Mouse (Mus musculus) myocyte (in vitro differentiated cells): ENCODE measurements around the gene Gm28042. TPM values are rescaled to one million over a fixed set of nuclear protein-coding genes. Genes with fewer than 3 reads are reported as not detected.

Experiments used
- H3K27me3 ChIP-seq: one replicate; pipeline ENCODE4 v1.6.1; 2011; ENCODE audit not compliant: control insufficient read depth, insufficient read depth, insufficient read length
- H3K36me3 ChIP-seq: one replicate; pipeline ENCODE4 v1.6.1; 2011; ENCODE audit not compliant: control insufficient read depth, insufficient read depth
- H3K4me2 ChIP-seq: one replicate; pipeline ENCODE4 v1.6.1; 2011; ENCODE audit warnings: low read depth, control low read depth
- H3K4me3 ChIP-seq: one replicate; pipeline ENCODE4 v1.5.1; 2011; ENCODE audit warnings: mild to moderate bottlenecking, control low read depth, moderate library complexity
- H3K79me2 ChIP-seq: one replicate; pipeline ENCODE4 v1.6.1; 2011; ENCODE audit not compliant: control insufficient read depth, insufficient read depth
- H3ac ChIP-seq: one replicate; pipeline ENCODE4 v1.6.1; 2011; ENCODE audit not compliant: control insufficient read depth, insufficient read length
- CEBPB ChIP-seq: IDR thresholded peaks from 2 replicates; pipeline ENCODE4 v1.6.1; 2011; ENCODE audit warnings: mild to moderate bottlenecking, moderate library complexity; ENCODE audit not compliant: poor library complexity, insufficient read depth, severe bottlenecking
- E2F4 ChIP-seq: IDR thresholded peaks from one replicate; pipeline ENCODE4 v1.6.1; 2011; ENCODE audit warnings: mild to moderate bottlenecking, control low read depth, moderate library complexity; ENCODE audit not compliant: insufficient read depth
- MAX ChIP-seq: IDR thresholded peaks from one replicate; pipeline ENCODE4 v1.6.1; 2011; ENCODE audit warnings: low read depth, mild to moderate bottlenecking, control low read depth
- MYOD1 ChIP-seq, 3 experiments: IDR thresholded peaks; one replicate each; pipeline ENCODE4 v1.6.1; 2011; ENCODE audit warnings: control low read depth in 2 of 3, low read depth in 2 of 3, mild to moderate bottlenecking in 2 of 3, moderate library complexity in 1 of 3; ENCODE audit not compliant: insufficient read length in 2 of 3, control insufficient read depth in 1 of 3
- MYOG ChIP-seq, 3 experiments: IDR thresholded peaks; one replicate each; pipeline ENCODE4 v1.6.1; 2011; ENCODE audit warnings: control low read depth in 2 of 3, low read depth in 2 of 3, mild to moderate bottlenecking in 2 of 3; ENCODE audit not compliant: insufficient read length in 2 of 3, control insufficient read depth in 1 of 3, insufficient read depth in 1 of 3
- POLR2A ChIP-seq: IDR thresholded peaks from one replicate; pipeline ENCODE4 v1.6.1; 2011; ENCODE audit warnings: low read depth, mild to moderate bottlenecking, control low read depth, moderate library complexity; ENCODE audit not compliant: insufficient read length
- POLR2AphosphoS2 ChIP-seq: IDR thresholded peaks from one replicate; pipeline ENCODE4 v1.6.1; 2011; ENCODE audit warnings: low read depth, control low read depth; ENCODE audit not compliant: insufficient read length
- REST ChIP-seq: IDR thresholded peaks from one replicate; pipeline ENCODE4 v1.6.1; 2011; ENCODE audit warnings: mild to moderate bottlenecking, control low read depth, moderate library complexity; ENCODE audit not compliant: insufficient read depth, insufficient read length
- SRF ChIP-seq: IDR thresholded peaks from one replicate; pipeline ENCODE4 v1.6.1; 2011; ENCODE audit warnings: low read depth; ENCODE audit not compliant: control insufficient read depth, insufficient read length
- TCF12 ChIP-seq: IDR thresholded peaks from one replicate; pipeline ENCODE4 v1.6.1; 2011; ENCODE audit warnings: mild to moderate bottlenecking, control low read depth; ENCODE audit not compliant: poor library complexity, insufficient read depth, severe bottlenecking
- TCF3 ChIP-seq: IDR thresholded peaks from one replicate; pipeline ENCODE4 v1.6.1; 2011; ENCODE audit warnings: low read depth, control low read depth; ENCODE audit not compliant: insufficient read length
- USF1 ChIP-seq: IDR thresholded peaks from one replicate; pipeline ENCODE4 v1.6.1; 2011; ENCODE audit warnings: low read depth, mild to moderate bottlenecking, control low read depth, moderate library complexity
- polyA plus RNA-seq: library from polyadenylated mRNA; unstranded; fragments of >200 nt; fragmentation: generic; extraction: Trizol; gene quantifications from one replicate; pipeline ENCODE4 v1.2.1, GENCODE M21; 2012; ENCODE audit warnings: missing spikeins

Gm28042 gene
- polyA plus RNA-seq, 1 experiment: 1.1 TPM

- TF ChIP-seq TCF3 (no peak), MAX (no peak), POLR2A (no peak), MYOG (IDR thresholded peaks at IDR 0.05; ENCODE audit: control insufficient read depth in 1 of 3, insufficient read depth in 1 of 3, insufficient read length in 2 of 3, low read depth in 2 of 3) (no peak), REST (no peak), E2F4 (no peak), SRF (no peak), POLR2AphosphoS2 (no peak), CEBPB (no peak), TCF12 (no peak), USF1 (no peak), MYOD1 (IDR thresholded peaks at IDR 0.05; ENCODE audit: control insufficient read depth in 1 of 3, insufficient read length in 2 of 3, low read depth in 2 of 3) (no peak)
- H3ac ChIP-seq: no peak overlapping the region
- H3K36me3 ChIP-seq: peaks cover 7% of the 10 kb centered on the region
- no peaks in the 10 kb centered on the region for H3K79me2 ChIP-seq
- H3K4me3 ChIP-seq: no peak overlapping the region
- no peak overlapping the region for H3K4me2 ChIP-seq
- H3K27me3 ChIP-seq: no peaks in the 10 kb centered on the region
These were observed 13.3 kb upstream of the Gm28042 start for GRCm38 (mm10) chr2:120013831-120014486.

GRCm38 (mm10) chr2:120015882-120016281 lies 11.4 kb upstream of the Gm28042 start:
- no peaks in the 10 kb centered on the region for H3K27me3 ChIP-seq
- H3K36me3 ChIP-seq: peaks cover 7% of the 10 kb centered on the region
- H3K79me2 ChIP-seq: no peaks in the 10 kb centered on the region
- no peak overlapping the region for H3ac ChIP-seq
- TF ChIP-seq POLR2A: no peak
- no peak for TF ChIP-seq TCF12
- TF ChIP-seq SRF: no peak
- no peak for TF ChIP-seq POLR2AphosphoS2
- no peak for TF ChIP-seq TCF3
- TF ChIP-seq MAX: no peak
- TF ChIP-seq CEBPB: no peak
- no peak for TF ChIP-seq USF1
- no peak for TF ChIP-seq MYOG (IDR thresholded peaks at IDR 0.05; ENCODE audit: control insufficient read depth in 1 of 3, insufficient read depth in 1 of 3, insufficient read length in 2 of 3, low read depth in 2 of 3)
- no peak for TF ChIP-seq E2F4
- no peak for TF ChIP-seq REST
- TF ChIP-seq MYOD1 (IDR thresholded peaks at IDR 0.05; ENCODE audit: control insufficient read depth in 1 of 3, insufficient read length in 2 of 3, low read depth in 2 of 3): no peak
- no peak overlapping the region for H3K4me2 ChIP-seq
- no peak overlapping the region for H3K4me3 ChIP-seq

GRCm38 (mm10) chr2:120017599-120017998 lies 9.7 kb upstream of the Gm28042 start:
- no peak overlapping the region for H3K4me3 ChIP-seq
- no peaks in the 10 kb centered on the region for H3K79me2 ChIP-seq
- TF ChIP-seq SRF: no peak
- TF ChIP-seq CEBPB: no peak
- TF ChIP-seq POLR2AphosphoS2: no peak
- TF ChIP-seq USF1: no peak
- no peak for TF ChIP-seq E2F4
- TF ChIP-seq MYOG (IDR thresholded peaks at IDR 0.05; ENCODE audit: control insufficient read depth in 1 of 3, insufficient read depth in 1 of 3, insufficient read length in 2 of 3, low read depth in 2 of 3): no peak
- TF ChIP-seq TCF12: no peak
- no peak for TF ChIP-seq MAX
- no peak for TF ChIP-seq POLR2A
- TF ChIP-seq MYOD1 (IDR thresholded peaks at IDR 0.05; ENCODE audit: control insufficient read depth in 1 of 3, insufficient read length in 2 of 3, low read depth in 2 of 3): no peak
- no peaks in the 10 kb centered on the region for H3K27me3 ChIP-seq
- H3ac ChIP-seq: no peak overlapping the region
- H3K4me2 ChIP-seq: no peak overlapping the region
- H3K36me3 ChIP-seq: peaks cover 7% of the 10 kb centered on the region

- no peak overlapping the region for H3K4me2 ChIP-seq
- no peaks in the 10 kb centered on the region for H3K79me2 ChIP-seq
- H3K4me3 ChIP-seq: no peak overlapping the region
- no peak overlapping the region for H3ac ChIP-seq
- no peaks in the 10 kb centered on the region for H3K27me3 ChIP-seq
- no peaks in the 10 kb centered on the region for H3K36me3 ChIP-seq
- TF ChIP-seq POLR2AphosphoS2 (no peak), MYOD1 (IDR thresholded peaks at IDR 0.05; ENCODE audit: control insufficient read depth in 1 of 3, insufficient read length in 2 of 3, low read depth in 2 of 3) (no peak), USF1 (no peak), MAX (no peak), MYOG (IDR thresholded peaks at IDR 0.05; ENCODE audit: control insufficient read depth in 1 of 3, insufficient read depth in 1 of 3, insufficient read length in 2 of 3, low read depth in 2 of 3) (no peak), CEBPB (no peak), TCF3 (no peak)
These were observed 3.0 kb upstream of the Gm28042 start for GRCm38 (mm10) chr2:120024337-120024736.

GRCm38 (mm10) chr2:120027950-120028331 lies 648 bp downstream of the Gm28042 start:
- no peaks in the 10 kb centered on the region for H3K36me3 ChIP-seq
- no peak for TF ChIP-seq POLR2A
- TF ChIP-seq SRF: no peak
- no peak for TF ChIP-seq MYOD1 (IDR thresholded peaks at IDR 0.05; ENCODE audit: control insufficient read depth in 1 of 3, insufficient read length in 2 of 3, low read depth in 2 of 3)
- no peak for TF ChIP-seq USF1
- no peak for TF ChIP-seq TCF3
- no peak for TF ChIP-seq MYOG (IDR thresholded peaks at IDR 0.05; ENCODE audit: control insufficient read depth in 1 of 3, insufficient read depth in 1 of 3, insufficient read length in 2 of 3, low read depth in 2 of 3)
- no peaks in the 10 kb centered on the region for H3K79me2 ChIP-seq
- peak overlapping the region; percentile 51 for H3ac ChIP-seq
- H3K27me3 ChIP-seq: no peaks in the 10 kb centered on the region
- H3K4me3 ChIP-seq: peak overlapping the region; percentile 57
- H3K4me2 ChIP-seq: peak overlapping the region; percentile 74
